Mouse (Mus musculus) gastrocnemius, adult 2 months (tissue): ENCODE data around the gene Il22ra2. TPM values are rescaled to one million over a fixed set of nuclear protein-coding genes. Genes with fewer than 3 reads are reported as not detected.

ENCODE experiments used
- DNase-seq: peaks from one replicate; pipeline ENCODE4 v3.0.0; 2022
- H3K27ac ChIP-seq: fragments of 200-600 bp; 2 replicates; pipeline ENCODE4 v1.8.1; 2022; ENCODE audit warnings: mild to moderate bottlenecking
- H3K4me3 ChIP-seq: fragments of 200-600 bp; 2 replicates; pipeline ENCODE4 v1.8.1; 2022; ENCODE audit warnings: mild to moderate bottlenecking, moderate library complexity
- CTCF ChIP-seq: fragments of 200-600 bp; IDR thresholded peaks from 2 replicates; pipeline ENCODE4 v1.8.1; 2022; ENCODE audit warnings: antibody characterized with exemption, mild to moderate bottlenecking, moderate library complexity
- intact Hi-C: fragments of 180-260 bp; cut with DNase I; formaldehyde crosslinking; loops from one replicate; pipeline ENCODE4 v1.15.1; 2025
- total RNA-seq, 2 experiments: library from RNA; stranded (reverse); gene quantifications; 2 replicates each; pipeline ENCODE4 v1.2.3; 2021

Gene Il22ra2
- total RNA-seq, 2 experiments from 2014 or later: not detected

GRCm38 (mm10) chr10:19613111-19613753 is 8.6 kb upstream of the Il22ra2 start:
- intact Hi-C loops: no loop called here
- DNase-seq: peak; percentile 56
- peak overlapping the region; percentile 60 for H3K27ac ChIP-seq
- H3K4me3 ChIP-seq: 0 out of 2 replicates have a peak overlapping the region, but pooled peaks have one; percentile 15
- TF ChIP-seq CTCF: no peak

GRCm38 (mm10) chr10:19619736-19620135 is 2.1 kb upstream of the Il22ra2 start:
- TF ChIP-seq CTCF: no peak
- no peak for DNase-seq
- Histone ChIP-seq H3K27ac (no peak overlapping the region), H3K4me3 (no peak overlapping the region)
- intact Hi-C loops: no loop called here

- no peak for DNase-seq
- intact Hi-C loops: no loop called here
- no peak for TF ChIP-seq CTCF
- Histone ChIP-seq H3K4me3 (no peak overlapping the region), H3K27ac (no peak overlapping the region)
Observed at GRCm38 (mm10) chr10:19624617-19625016, 2.8 kb downstream of the Il22ra2 start.

- no peak overlapping the region for H3K4me3 ChIP-seq
- no peak for DNase-seq
- TF ChIP-seq CTCF: no peak
- H3K27ac ChIP-seq: peak overlapping the region; percentile 60
- intact Hi-C loops: no loop called here
Observed at GRCm38 (mm10) chr10:19627342-19627741, 5.5 kb downstream of the Il22ra2 start.

GRCm38 (mm10) chr10:19627748-19628147 is 6.0 kb downstream of the Il22ra2 start:
- intact Hi-C loops: no loop called here
- DNase-seq: peak; percentile 52
- no peak for TF ChIP-seq CTCF

GRCm38 (mm10) chr10:19631616-19632195 is 9.9 kb downstream of the Il22ra2 start:
- intact Hi-C loops: no loop called here
- no peak overlapping the region for H3K27ac ChIP-seq
- TF ChIP-seq CTCF: no peak
- DNase-seq: no peak
- H3K4me3 ChIP-seq: no peak overlapping the region

More at GRCm38 (mm10) chr10:19627748-19628147, 6.0 kb downstream of the Il22ra2 start:
- Histone ChIP-seq H3K4me3 (no peak overlapping the region), H3K27ac (peak overlapping the region; percentile 60)

- no peak overlapping the region for H3K4me3 ChIP-seq
- no peak for TF ChIP-seq CTCF
- intact Hi-C loops: no loop called here
- H3K27ac ChIP-seq: no peak overlapping the region
- no peak for DNase-seq
Observed at GRCm38 (mm10) chr10:19638851-19639250, 17.1 kb downstream of the Il22ra2 start.

GRCm38 (mm10) chr10:19639630-19640029 is 17.8 kb downstream of the Il22ra2 start:
- no peak for DNase-seq
- H3K27ac ChIP-seq: no peak overlapping the region
- intact Hi-C loops: no loop called here
- no peak for TF ChIP-seq CTCF
- H3K4me3 ChIP-seq: no peak overlapping the region

- TF ChIP-seq CTCF: no peak
- intact Hi-C loops: no loop called here
- no peak overlapping the region for H3K4me3 ChIP-seq
- H3K27ac ChIP-seq: no peak overlapping the region
- no peak for DNase-seq
Observed at GRCm38 (mm10) chr10:19645119-19645518, 23.3 kb downstream of the Il22ra2 start.

GRCm38 (mm10) chr10:19657426-19657825 is 35.6 kb downstream of the Il22ra2 start:
- TF ChIP-seq CTCF: no peak
- H3K4me3 ChIP-seq: no peak overlapping the region

GRCm38 (mm10) chr10:19659953-19660352 is 38.2 kb downstream of the Il22ra2 start:
- DNase-seq: no peak
- no peak for TF ChIP-seq CTCF
- H3K4me3 ChIP-seq: no peak overlapping the region
- intact Hi-C loops: no loop called here
- H3K27ac ChIP-seq: no peak overlapping the region

More at GRCm38 (mm10) chr10:19657426-19657825, 35.6 kb downstream of the Il22ra2 start:
- DNase-seq: no peak
- intact Hi-C loops: no loop called here
- H3K27ac ChIP-seq: no peak overlapping the region

GRCm38 (mm10) chr10:19668973-19669372 is 47.2 kb downstream of the Il22ra2 start:
- Histone ChIP-seq H3K4me3 (no peak overlapping the region), H3K27ac (no peak overlapping the region)
- DNase-seq: no peak
- intact Hi-C loops: no loop called here
- no peak for TF ChIP-seq CTCF

GRCm38 (mm10) chr10:19672015-19672414 is 50.2 kb downstream of the Il22ra2 start:
- Histone ChIP-seq H3K27ac (no peak overlapping the region), H3K4me3 (no peak overlapping the region)
- no peak for TF ChIP-seq CTCF
- no peak for DNase-seq
- intact Hi-C loops: no loop called here

- Histone ChIP-seq H3K4me3 (no peak overlapping the region), H3K27ac (no peak overlapping the region)
- intact Hi-C loops: no loop called here
- peak; percentile 55 for TF ChIP-seq CTCF
- DNase-seq: no peak
Observed at GRCm38 (mm10) chr10:19673146-19673545, 51.3 kb downstream of the Il22ra2 start.

Other genes with a start within 250 kb of the Il22ra2 start
- 10 to 100 TPM; 25.4 to 31.8 TPM for gene Ifngr1, start 30.0 kb upstream of the Il22ra2 start, total RNA-seq
- not detected for gene Il20ra, start 90.6 kb downstream of the Il22ra2 start, total RNA-seq
- not detected for gene Slc35d3, start 229.5 kb downstream of the Il22ra2 start, total RNA-seq